In genomic region chr13:36298782-36299031, GRCm38 (mm10) we compare ENCODE assay signal across 21 mouse cellular contexts.
DNase-seq lines count a peak whose midpoint lies in the region; ATAC-seq and TF ChIP-seq lines count a peak whose summit lies in the region.
"Had no signal": no experiment of that assay in that cellular context is flagged by ENCODE, and none has a peak within 500 bp of the region (broad histone marks: within the 10 kb centered on the region; RNA-seq: fewer than 3 reads in every experiment).

No protein-coding gene starts in this region.

- H3K4me3 ChIP-seq in heart, embryonic 15.5 days, result no peak overlapping the region
- no peak overlapping the region for H3K4me3 ChIP-seq in lung, postnatal 0 days (ENCODE audit: low read depth, low read length)
- no peak overlapping the region for H3K4me3 ChIP-seq in forebrain, embryonic 15.5 days
- H3K4me3 ChIP-seq: liver, embryonic 13.5 days; midbrain, embryonic 15.5 days; neural tube, embryonic 15.5 days had no signal

- H3K36me3 ChIP-seq in heart, embryonic 15.5 days, result no peaks in the 10 kb centered on the region
- no peaks in the 10 kb centered on the region for H3K36me3 ChIP-seq in lung, postnatal 0 days (ENCODE audit: insufficient read depth, low read length)
- H3K36me3 ChIP-seq in forebrain, embryonic 15.5 days, result no peaks in the 10 kb centered on the region
- H3K36me3 ChIP-seq: liver, embryonic 13.5 days; midbrain, embryonic 15.5 days; neural tube, embryonic 15.5 days had no signal

- no peaks in the 10 kb centered on the region for H3K9me3 ChIP-seq in heart, embryonic 15.5 days (replicated peaks)
- H3K9me3 ChIP-seq in lung, postnatal 0 days (ENCODE audit: low read length), result no peaks in the 10 kb centered on the region
- no peaks in the 10 kb centered on the region for H3K9me3 ChIP-seq in forebrain, embryonic 15.5 days
- H3K9me3 ChIP-seq: liver, embryonic 13.5 days; midbrain, embryonic 15.5 days; neural tube, embryonic 15.5 days had no signal

- H3K27ac ChIP-seq in heart, embryonic 15.5 days, result peak overlapping the region; percentile 47; the same call in 1 of the 2 replicates
- peak overlapping the region; percentile 75 for H3K27ac ChIP-seq in lung, postnatal 0 days (ENCODE audit: low read length)
- peak overlapping the region; percentile 71 for H3K27ac ChIP-seq in forebrain, embryonic 15.5 days (replicated peaks)
- H3K27ac ChIP-seq: liver, embryonic 13.5 days; macrophage; midbrain, embryonic 15.5 days; neural tube, embryonic 15.5 days had no signal

- H3K4me1 ChIP-seq in heart, embryonic 15.5 days (replicated peaks), result peaks cover 44% of the 10 kb centered on the region
- peaks cover 4% of the 10 kb centered on the region; the same call in 1 of the 2 replicates for H3K4me1 ChIP-seq in lung, postnatal 0 days (ENCODE audit: insufficient read depth, low read depth, low read length)
- H3K4me1 ChIP-seq in forebrain, embryonic 15.5 days, result peaks cover 56% of the 10 kb centered on the region
- H3K4me1 ChIP-seq: liver, embryonic 13.5 days had no signal

- DNase-seq in heart, adult 11 months, result peak; percentile 35
- no peak for DNase-seq in heart, adult 9 months (ENCODE audit: low spot score in 2 of 2)
- DNase-seq in heart, postnatal 10 days, result no peak
- DNase-seq in lung, postnatal 0 days (ENCODE audit: low spot score), result no peak
- no peak for DNase-seq in lung, postnatal 25 days (ENCODE audit: low spot score)
- DNase-seq in testis, postnatal 10 days (ENCODE audit: low spot score), result no peak
- DNase-seq: adrenal gland, postnatal 14 days; cerebellum, adult 11 months; cerebellum, adult 9-10 months; cerebellum, postnatal 36 days; gastrocnemius, postnatal 10 days; layer of hippocampus, postnatal 36 days; liver, embryonic 13.5 days; lung, adult 18-20 months; right cerebral cortex, postnatal 14 days had no signal

- H3K4me2 ChIP-seq in heart, embryonic 15.5 days, result no peak overlapping the region
- no peak overlapping the region for H3K4me2 ChIP-seq in lung, postnatal 0 days (replicated peaks; ENCODE audit: low read depth, low read length)
- H3K4me2 ChIP-seq in forebrain, embryonic 15.5 days (replicated peaks), result no peak overlapping the region
- H3K4me2 ChIP-seq: liver, embryonic 13.5 days; midbrain, embryonic 15.5 days; neural tube, embryonic 15.5 days had no signal

- TF ChIP-seq CTCF in lung, postnatal 0 days (IDR thresholded peaks at IDR 0.05), result no peak

- ATAC-seq in heart, embryonic 15.5 days (replicated peaks; ENCODE audit: insufficient number of reproducible peaks, insufficient read depth, low FRiP score, low read depth), result no peak
- peak; percentile 78 for ATAC-seq in lung, postnatal 0 days
- ATAC-seq in forebrain, embryonic 15.5 days (replicated peaks), result no peak
- ATAC-seq: CD4-positive, CD25-positive, alpha-beta regulatory T cell, adult 4 months had no signal

- intact Hi-C loops in heart, postnatal 10 days (cut with DNase I), result no loop called here

- TF ChIP-seq EP300 in lung, postnatal 0 days (IDR thresholded peaks at IDR 0.05), result peak; percentile 55; the same call in 1 of the 2 replicates

- no peak overlapping the region for H3K9ac ChIP-seq in heart, embryonic 15.5 days
- no peak overlapping the region for H3K9ac ChIP-seq in lung, postnatal 0 days (replicated peaks; ENCODE audit: low read depth)
- no peak overlapping the region for H3K9ac ChIP-seq in forebrain, embryonic 15.5 days (replicated peaks)
- H3K9ac ChIP-seq: liver, embryonic 13.5 days; midbrain, embryonic 15.5 days; neural tube, embryonic 15.5 days had no signal

- no peaks in the 10 kb centered on the region for H3K27me3 ChIP-seq in heart, embryonic 15.5 days
- H3K27me3 ChIP-seq in lung, postnatal 0 days (replicated peaks; ENCODE audit: insufficient read depth, low read length), result no peaks in the 10 kb centered on the region
- no peaks in the 10 kb centered on the region for H3K27me3 ChIP-seq in forebrain, embryonic 15.5 days
- H3K27me3 ChIP-seq: liver, embryonic 13.5 days; midbrain, embryonic 15.5 days; neural tube, embryonic 15.5 days had no signal
